8 mouse cellular contexts compared by ENCODE assay signal in genomic region chr1:39720186-39720585, GRCm38 (mm10). TPM values are rescaled to one million over a fixed set of nuclear protein-coding genes. Genes with fewer than 3 reads are reported as not detected.
DNase-seq lines count a peak whose midpoint lies in the region; ATAC-seq and TF ChIP-seq lines count a peak whose summit lies in the region.

No protein-coding gene starts in this region.

- H3K9ac ChIP-seq in kidney, embryonic 15.5 days = 0 out of 2 replicates have a peak overlapping the region, but pooled peaks have one; percentile 49
- no peak overlapping the region for H3K9ac ChIP-seq in embryonic facial prominence, embryonic 15.5 days
- H3K9ac ChIP-seq in intestine, postnatal 0 days (ENCODE audit: low read depth, low read length) = 0 out of 2 replicates have a peak overlapping the region, but pooled peaks have one; percentile 51
- H3K9ac ChIP-seq in neural tube, embryonic 12.5 days = no peak overlapping the region

- WGBS in kidney, embryonic 15.5 days = 33% methylated on average over 2 of the region's 2 CpGs
- WGBS in embryonic facial prominence, embryonic 15.5 days = 22% methylated on average over 2 of the region's 2 CpGs
- 42% methylated on average over 2 of the region's 2 CpGs for WGBS in intestine, postnatal 0 days
- WGBS in neural tube, embryonic 12.5 days = 39% methylated on average over 2 of the region's 2 CpGs

- peak overlapping the region; percentile 87 for H3K4me2 ChIP-seq in kidney, embryonic 15.5 days
- peak overlapping the region; percentile 91; the same call in 1 of the 2 replicates for H3K4me2 ChIP-seq in embryonic facial prominence, embryonic 15.5 days (replicated peaks)
- H3K4me2 ChIP-seq in intestine, postnatal 0 days (replicated peaks; ENCODE audit: low read depth) = no peak overlapping the region; the same call in 1 of the 2 replicates
- H3K4me2 ChIP-seq in neural tube, embryonic 12.5 days (replicated peaks) = peak overlapping the region; percentile 96

- H3K36me3 ChIP-seq in kidney, embryonic 15.5 days = no peaks in the 10 kb centered on the region
- no peaks in the 10 kb centered on the region for H3K36me3 ChIP-seq in embryonic facial prominence, embryonic 15.5 days
- H3K36me3 ChIP-seq in intestine, postnatal 0 days (ENCODE audit: control insufficient read depth, insufficient read depth) = no peaks in the 10 kb centered on the region
- H3K36me3 ChIP-seq in neural tube, embryonic 12.5 days = no peaks in the 10 kb centered on the region

- TF ChIP-seq CTCF in intestine, postnatal 0 days (IDR thresholded peaks at IDR 0.05; ENCODE audit: low read depth) = no peak

- peak overlapping the region; percentile 53 for H3K4me3 ChIP-seq in kidney, embryonic 15.5 days (replicated peaks)
- H3K4me3 ChIP-seq in embryonic facial prominence, embryonic 15.5 days (replicated peaks) = peak overlapping the region; percentile 53
- H3K4me3 ChIP-seq in intestine, postnatal 0 days (ENCODE audit: low read depth, low read length) = no peak overlapping the region
- no peak overlapping the region; the same call in 1 of the 2 replicates for H3K4me3 ChIP-seq in neural tube, embryonic 12.5 days

- no peaks in the 10 kb centered on the region for H3K9me3 ChIP-seq in kidney, embryonic 15.5 days (replicated peaks)
- H3K9me3 ChIP-seq in embryonic facial prominence, embryonic 15.5 days (replicated peaks) = no peaks in the 10 kb centered on the region
- no peaks in the 10 kb centered on the region for H3K9me3 ChIP-seq in intestine, postnatal 0 days (ENCODE audit: control insufficient read depth)
- no peaks in the 10 kb centered on the region for H3K9me3 ChIP-seq in neural tube, embryonic 12.5 days

- ATAC-seq in kidney, embryonic 15.5 days (replicated peaks; ENCODE audit: low FRiP score) = no peak
- ATAC-seq in embryonic facial prominence, embryonic 15.5 days (ENCODE audit: insufficient number of reproducible peaks, low FRiP score, low TSS enrichment, low read depth) = no peak
- no peak for ATAC-seq in intestine, postnatal 0 days
- ATAC-seq in neural tube, embryonic 12.5 days (ENCODE audit: low FRiP score, low read depth) = no peak

- DNase-seq in kidney, adult 11 months = no peak
- DNase-seq in adrenal gland, postnatal 4 days (ENCODE audit: low spot score in 2 of 2) = no peak
- no peak for DNase-seq in lung, adult 18-20 months
- no peak for DNase-seq in natural killer cell, adult 2 months (ENCODE audit: low spot score in 2 of 2)

- H3K4me1 ChIP-seq in kidney, embryonic 15.5 days = peaks cover 38% of the 10 kb centered on the region
- peaks cover 23% of the 10 kb centered on the region for H3K4me1 ChIP-seq in embryonic facial prominence, embryonic 15.5 days
- H3K4me1 ChIP-seq in intestine, postnatal 0 days (replicated peaks; ENCODE audit: control insufficient read depth, insufficient read depth, low read length) = peaks cover 3% of the 10 kb centered on the region; the same call in 1 of the 2 replicates
- H3K4me1 ChIP-seq in neural tube, embryonic 12.5 days = 0 out of 2 replicates have a peak, but pooled peaks cover 7% of the 10 kb centered on the region

- H3K27ac ChIP-seq in kidney, embryonic 15.5 days = no peak overlapping the region
- peak overlapping the region; percentile 68; the same call in 1 of the 2 replicates for H3K27ac ChIP-seq in embryonic facial prominence, embryonic 15.5 days (replicated peaks)
- no peak overlapping the region for H3K27ac ChIP-seq in intestine, postnatal 0 days (ENCODE audit: low read depth, low read length)
- no peak overlapping the region for H3K27ac ChIP-seq in neural tube, embryonic 12.5 days

- H3K27me3 ChIP-seq in kidney, embryonic 15.5 days = no peaks in the 10 kb centered on the region
- no peaks in the 10 kb centered on the region for H3K27me3 ChIP-seq in embryonic facial prominence, embryonic 15.5 days
- H3K27me3 ChIP-seq in intestine, postnatal 0 days (replicated peaks; ENCODE audit: control insufficient read depth, insufficient read depth, low read length) = no peaks in the 10 kb centered on the region
- no peaks in the 10 kb centered on the region for H3K27me3 ChIP-seq in neural tube, embryonic 12.5 days (replicated peaks)

RNA-seq across cellular contexts. Expression of gene Rfx8, which starts 0.6 kb away (rescaled TPM):
- polyA plus RNA-seq in kidney, embryonic 15.5 days (2015; fragmentation: Nextera tagmentation; extraction: Ambion mirVana) = 0.31 and 0.51 TPM in 2 replicates
- 3.2 and 3.7 TPM in 2 replicates for polyA plus RNA-seq in embryonic facial prominence, embryonic 15.5 days (2015; fragmentation: Nextera tagmentation; extraction: Ambion mirVana)
- polyA plus RNA-seq in intestine, postnatal 0 days (2015; fragmentation: Nextera tagmentation; extraction: Ambion mirVana) = 0.09 and 0.16 TPM in 2 replicates
- polyA plus RNA-seq in neural tube, embryonic 12.5 days (2016; fragmentation: Nextera tagmentation; extraction: Ambion mirVana) = 0.27 TPM in 1 of 2 replicates, not detected in the other
- under 1 TPM; 0.39 to 0.93 TPM for total RNA-seq in adrenal gland, postnatal 4 days (2021)

Comparison
In these comparisons a context has a peak if more than half of its experiments do, and no peak if none do; other contexts are left out.
1. H3K4me3 ChIP-seq: peak in kidney, embryonic 15.5 days (single experiment) and embryonic facial prominence, embryonic 15.5 days (single experiment); none in intestine, postnatal 0 days (single experiment) and neural tube, embryonic 12.5 days (single experiment).
2. H3K9ac ChIP-seq: peak in kidney, embryonic 15.5 days (single experiment) and intestine, postnatal 0 days (single experiment); none in embryonic facial prominence, embryonic 15.5 days (single experiment) and neural tube, embryonic 12.5 days (single experiment).